Mouse (Mus musculus) thymus, postnatal 4 days (tissue): ENCODE measurements around the gene Nynrin.

ENCODE experiments used
- DNase-seq: peaks from one replicate; pipeline ENCODE4 v3.0.0; 2021

Nynrin gene

GRCm38 (mm10) chr14:55853621-55854285 is at the start of gene Nynrin:
Gene Nynrin, plus strand, starts transcription at chr14:55854010.
- peak; percentile 87 for DNase-seq

GRCm38 (mm10) chr14:55814885-55815284 is 38.9 kb upstream of the Nynrin start:
- DNase-seq = peak; percentile 58

- DNase-seq = peak; percentile 20
Observed at GRCm38 (mm10) chr14:55815310-55815751, 38.5 kb upstream of the Nynrin start.

GRCm38 (mm10) chr14:55819845-55820405 is 33.9 kb upstream of the Nynrin start:
- peak; percentile 2 for DNase-seq

GRCm38 (mm10) chr14:55820576-55820975 is 33.2 kb upstream of the Nynrin start:
- peak; percentile 4 for DNase-seq

GRCm38 (mm10) chr14:55822435-55822990 is 31.3 kb upstream of the Nynrin start:
- peak; percentile 87 for DNase-seq

GRCm38 (mm10) chr14:55822991-55823762 is 30.6 kb upstream of the Nynrin start, which contains the start of gene Nfatc4:
Gene Nfatc4, plus strand, starts transcription at chr14:55823144.
- peak; percentile 46 for DNase-seq

GRCm38 (mm10) chr14:55824001-55824480 is 29.8 kb upstream of the Nynrin start:
- peak; percentile 6 for DNase-seq

- peak; percentile 25 for DNase-seq
Observed at GRCm38 (mm10) chr14:55824481-55825215, 29.2 kb upstream of the Nynrin start.

- peak; percentile 50 for DNase-seq
Observed at GRCm38 (mm10) chr14:55825216-55826051, 28.4 kb upstream of the Nynrin start.

GRCm38 (mm10) chr14:55826142-55826541 is 27.7 kb upstream of the Nynrin start:
- peak; percentile 10 for DNase-seq

- peak; percentile 20 for DNase-seq
Observed at GRCm38 (mm10) chr14:55826551-55827340, 27.1 kb upstream of the Nynrin start.

- peak; percentile 3 for DNase-seq
Observed at GRCm38 (mm10) chr14:55828716-55829263, 25.0 kb upstream of the Nynrin start.

- DNase-seq = peak; percentile 5
Observed at GRCm38 (mm10) chr14:55829854-55830253, 24.0 kb upstream of the Nynrin start.

GRCm38 (mm10) chr14:55830331-55830730 is 23.5 kb upstream of the Nynrin start:
- DNase-seq = peak; percentile 21

GRCm38 (mm10) chr14:55833126-55833525 is 20.7 kb upstream of the Nynrin start:
- DNase-seq = no peak

GRCm38 (mm10) chr14:55834808-55835533 is 18.8 kb upstream of the Nynrin start:
- no peak for DNase-seq

GRCm38 (mm10) chr14:55838312-55838711 is 15.5 kb upstream of the Nynrin start:
- DNase-seq = no peak

- no peak for DNase-seq
Observed at GRCm38 (mm10) chr14:55838740-55839139, 15.1 kb upstream of the Nynrin start.
